In the genomic region with DNA sequence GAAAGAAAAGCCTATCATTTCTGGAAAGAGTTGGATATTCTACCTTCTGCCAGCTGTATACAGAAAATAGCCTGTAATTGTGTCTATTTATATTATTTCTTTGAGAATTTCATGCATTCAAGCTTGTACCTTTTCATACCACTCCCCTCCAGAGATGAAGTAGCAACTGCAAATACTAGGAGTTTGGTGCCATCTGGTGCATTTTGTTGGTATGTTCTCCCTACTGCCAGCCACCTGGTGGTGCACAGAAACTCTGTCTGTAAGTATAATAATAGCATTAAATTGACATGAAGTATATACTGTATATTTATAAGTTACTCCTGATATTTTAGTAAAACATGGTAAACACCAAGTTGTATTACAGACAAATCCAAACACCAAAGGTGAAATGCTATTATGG, we compare ENCODE assay signal across 10 mouse cellular contexts. TPM values are rescaled to one million over a fixed set of nuclear protein-coding genes. Genes with fewer than 3 reads are reported as not detected.
DNase-seq lines count a peak whose midpoint lies in the region; ATAC-seq and TF ChIP-seq lines count a peak whose summit lies in the region.
"Had no signal": no experiment of that assay in that cellular context is flagged by ENCODE, and none has a peak within 500 bp of the region (broad histone marks: within the 10 kb centered on the region; RNA-seq: fewer than 3 reads in every experiment).

No protein-coding gene starts in this region.

- no peaks in the 10 kb centered on the region for H3K9me3 ChIP-seq in forebrain, embryonic 14.5 days (replicated peaks; ENCODE audit: control insufficient read depth, low read length)
- H3K9me3 ChIP-seq in forebrain, embryonic 11.5 days (ENCODE audit: control insufficient read depth, low read length) = no peaks in the 10 kb centered on the region
- H3K9me3 ChIP-seq in liver, embryonic 14.5 days (ENCODE audit: control insufficient read depth, low read length) = no peaks in the 10 kb centered on the region
- H3K9me3 ChIP-seq in liver, embryonic 11.5 days (ENCODE audit: control insufficient read depth, low read length) = no peaks in the 10 kb centered on the region
- H3K9me3 ChIP-seq: heart, embryonic 15.5 days had no signal

- H3K36me3 ChIP-seq in forebrain, embryonic 14.5 days (ENCODE audit: control insufficient read depth, insufficient read depth, low read length) = no peaks in the 10 kb centered on the region
- H3K36me3 ChIP-seq in forebrain, embryonic 11.5 days (ENCODE audit: control insufficient read depth, insufficient read depth, low read length) = no peaks in the 10 kb centered on the region
- no peaks in the 10 kb centered on the region for H3K36me3 ChIP-seq in liver, embryonic 14.5 days (replicated peaks; ENCODE audit: control insufficient read depth, insufficient read depth, low read depth)
- H3K36me3 ChIP-seq in liver, embryonic 11.5 days (ENCODE audit: control insufficient read depth, insufficient read depth, low read length) = no peaks in the 10 kb centered on the region
- H3K36me3 ChIP-seq: heart, embryonic 15.5 days had no signal

- no peak overlapping the region for H3K9ac ChIP-seq in forebrain, embryonic 14.5 days (ENCODE audit: low read length)
- no peak overlapping the region for H3K9ac ChIP-seq in forebrain, embryonic 11.5 days (ENCODE audit: low read length)
- H3K9ac ChIP-seq in liver, embryonic 14.5 days (replicated peaks) = no peak overlapping the region
- H3K9ac ChIP-seq in liver, embryonic 11.5 days (ENCODE audit: low read depth, low read length) = no peak overlapping the region
- H3K9ac ChIP-seq: heart, embryonic 15.5 days had no signal

- H3K27ac ChIP-seq in forebrain, embryonic 14.5 days (ENCODE audit: low read depth, low read length) = no peak overlapping the region
- no peak overlapping the region for H3K27ac ChIP-seq in forebrain, embryonic 11.5 days (ENCODE audit: low read depth, low read length)
- no peak overlapping the region for H3K27ac ChIP-seq in liver, embryonic 14.5 days
- no peak overlapping the region for H3K27ac ChIP-seq in liver, embryonic 11.5 days (ENCODE audit: low read depth, low read length)
- H3K27ac ChIP-seq: heart, embryonic 15.5 days had no signal

- H3K27me3 ChIP-seq in forebrain, embryonic 14.5 days (replicated peaks; ENCODE audit: control insufficient read depth, insufficient read depth, low read length) = no peaks in the 10 kb centered on the region
- H3K27me3 ChIP-seq in forebrain, embryonic 11.5 days (ENCODE audit: control insufficient read depth, insufficient read depth, low read length) = no peaks in the 10 kb centered on the region
- H3K27me3 ChIP-seq in liver, embryonic 14.5 days (ENCODE audit: control insufficient read depth, insufficient read depth, low read length) = no peaks in the 10 kb centered on the region
- H3K27me3 ChIP-seq in liver, embryonic 11.5 days (replicated peaks; ENCODE audit: control insufficient read depth, insufficient read depth, low read length) = no peaks in the 10 kb centered on the region
- H3K27me3 ChIP-seq: heart, embryonic 15.5 days had no signal

- DNase-seq in forebrain, embryonic 14.5 days (ENCODE audit: low spot score) = peak; percentile 67
- no peak for DNase-seq in forebrain, embryonic 11.5 days (ENCODE audit: low spot score)
- DNase-seq in liver, embryonic 14.5 days (ENCODE audit: low read depth in 3 of 3, low spot score in 3 of 3) = no peak
- DNase-seq in liver, embryonic 11.5 days (ENCODE audit: low spot score) = no peak
- peak; percentile 59 for DNase-seq in adrenal gland, postnatal 10 days
- DNase-seq in kidney, postnatal 25 days = peak; percentile 39 to 64
- peak; percentile 24 for DNase-seq in thymus, postnatal 14 days
- DNase-seq in urinary bladder, adult 18-20 months (ENCODE audit: low spot score in 2 of 2) = no peak

- H3K4me1 ChIP-seq in forebrain, embryonic 14.5 days (ENCODE audit: control insufficient read depth, insufficient read depth, low read length) = no peaks in the 10 kb centered on the region
- no peaks in the 10 kb centered on the region for H3K4me1 ChIP-seq in forebrain, embryonic 11.5 days (replicated peaks; ENCODE audit: control insufficient read depth, insufficient read depth, low read length)
- H3K4me1 ChIP-seq in liver, embryonic 14.5 days (replicated peaks; ENCODE audit: control insufficient read depth in 2 of 2, insufficient read depth in 2 of 2, low read length in 1 of 2) = peaks cover 0 to 3% of the 10 kb centered on the region in 2 experiments; a peak in 2 of 4 replicates
- no peaks in the 10 kb centered on the region for H3K4me1 ChIP-seq in liver, embryonic 11.5 days (replicated peaks; ENCODE audit: control insufficient read depth, insufficient read depth, low read length)

- no peak overlapping the region for H3K4me3 ChIP-seq in forebrain, embryonic 14.5 days (ENCODE audit: low read depth, low read length)
- H3K4me3 ChIP-seq in forebrain, embryonic 11.5 days (ENCODE audit: low read depth, low read length) = no peak overlapping the region
- no peak overlapping the region for H3K4me3 ChIP-seq in liver, embryonic 14.5 days (ENCODE audit: insufficient read depth in 1 of 2, low read depth in 2 of 2, low read length in 2 of 2)
- H3K4me3 ChIP-seq in liver, embryonic 11.5 days (ENCODE audit: low read depth, low read length) = no peak overlapping the region
- H3K4me3 ChIP-seq: heart, embryonic 15.5 days; myocyte had no signal

- peak; percentile 49 for TF ChIP-seq CTCF in liver, embryonic 14.5 days (IDR thresholded peaks at IDR 0.05; ENCODE audit: low read depth)

- no peak for TF ChIP-seq EP300 in liver, embryonic 14.5 days (IDR thresholded peaks at IDR 0.05; ENCODE audit: low read depth)

- ATAC-seq in forebrain, embryonic 14.5 days = no peak
- no peak for ATAC-seq in forebrain, embryonic 11.5 days (replicated peaks; ENCODE audit: low FRiP score)
- no peak for ATAC-seq in liver, embryonic 14.5 days (ENCODE audit: insufficient read depth)
- ATAC-seq in liver, embryonic 11.5 days (replicated peaks; ENCODE audit: low FRiP score) = no peak

- H3K4me2 ChIP-seq in forebrain, embryonic 14.5 days (ENCODE audit: low read length) = no peak overlapping the region
- H3K4me2 ChIP-seq in forebrain, embryonic 11.5 days (ENCODE audit: low read depth, low read length, severe bottlenecking) = no peak overlapping the region
- H3K4me2 ChIP-seq in liver, embryonic 14.5 days (ENCODE audit: low read depth) = no peak overlapping the region
- H3K4me2 ChIP-seq in liver, embryonic 11.5 days = no peak overlapping the region
- H3K4me2 ChIP-seq: heart, embryonic 15.5 days had no signal

RNA-seq across cellular contexts. Expression of gene Rnf17, which starts 4.4 kb away (rescaled TPM):
- polyA plus RNA-seq in forebrain, embryonic 14.5 days (2014; fragmentation: Nextera tagmentation; extraction: Ambion mirVana) = 1.4 and 1.5 TPM in 2 replicates
- 0.88 and 1.0 TPM in 2 replicates for polyA plus RNA-seq in forebrain, embryonic 11.5 days (2014; fragmentation: Nextera tagmentation; extraction: Ambion mirVana)
- 0.52 and 0.97 TPM in 2 replicates for polyA plus RNA-seq in liver, embryonic 14.5 days (2012; rRNA removed)
- 0.81 and 1.1 TPM in 2 replicates for polyA plus RNA-seq in liver, embryonic 14.5 days (2014; fragmentation: Nextera tagmentation; extraction: Ambion mirVana)
- 7.5 and 7.9 TPM in 2 replicates for polyA plus RNA-seq in liver, embryonic 11.5 days (2014; fragmentation: Nextera tagmentation; extraction: Ambion mirVana)
- 1 to 10 TPM in 1 of 2 experiments, under 1 TPM in 1; 0.91 to 1.3 TPM for total RNA-seq in adrenal gland, postnatal 10 days (2021)
- polyA plus RNA-seq: myocyte had no signal

RNA-seq across cellular contexts. Expression of gene Atp12a, which starts 33.1 kb away (rescaled TPM):
- polyA plus RNA-seq in forebrain, embryonic 14.5 days (2014; fragmentation: Nextera tagmentation; extraction: Ambion mirVana) = 0.14 and 0.26 TPM in 2 replicates
- 0.04 TPM in 1 of 2 replicates, not detected in the other for polyA plus RNA-seq in forebrain, embryonic 11.5 days (2014; fragmentation: Nextera tagmentation; extraction: Ambion mirVana)
- not detected in 2 replicates for polyA plus RNA-seq in liver, embryonic 14.5 days (2012; rRNA removed)
- not detected in 2 replicates for polyA plus RNA-seq in liver, embryonic 14.5 days (2014; fragmentation: Nextera tagmentation; extraction: Ambion mirVana)
- 0.14 TPM in 1 of 2 replicates, not detected in the other for polyA plus RNA-seq in liver, embryonic 11.5 days (2014; fragmentation: Nextera tagmentation; extraction: Ambion mirVana)
- not detected for total RNA-seq in adrenal gland, postnatal 10 days (2021)
- polyA plus RNA-seq: myocyte had no signal

Comparison
In these comparisons a context has a peak if more than half of its experiments do, and no peak if none do; other contexts are left out.
1. DNase-seq: peak in forebrain, embryonic 14.5 days (single experiment), adrenal gland, postnatal 10 days (single experiment), kidney, postnatal 25 days (2 of 2) and thymus, postnatal 14 days (single experiment); none in forebrain, embryonic 11.5 days (single experiment), liver, embryonic 14.5 days (0 of 3), liver, embryonic 11.5 days (single experiment) and urinary bladder, adult 18-20 months (0 of 2).